Mouse (Mus musculus) lung, postnatal 10 days (tissue): Measurements from ENCODE around the gene Snx13.

Source experiments
- DNase-seq: peaks from one replicate; pipeline ENCODE4 v3.0.0; 2021

Snx13 gene

DNA sequence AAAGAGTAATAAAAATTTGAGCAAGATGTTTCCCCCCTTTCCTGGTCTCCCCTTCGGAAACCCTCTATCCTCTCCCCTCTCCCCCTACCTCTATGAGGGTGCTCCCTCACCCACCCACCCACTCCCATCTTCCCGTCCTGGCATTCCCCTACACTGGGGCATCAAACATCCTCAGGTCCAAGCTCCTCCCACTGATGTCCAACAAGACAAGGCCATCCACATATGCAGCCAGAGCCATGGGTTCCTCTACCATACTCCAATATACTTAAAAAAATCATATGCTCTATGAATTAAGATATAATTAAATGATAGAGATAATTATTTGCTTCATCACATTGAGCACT, 145.4 kb downstream of the Snx13 start:
- DNase-seq, result no peak
